Mouse (Mus musculus): ENCODE results near the gene Adcy2.

- TF ChIP-seq CTCF (IDR thresholded peaks at IDR 0.05; ENCODE audit: low read depth) (no peak), EP300 (IDR thresholded peaks at IDR 0.05; ENCODE audit: low read depth) (no peak)
Measured at GRCm38 (mm10) chr13:68793286-68793685, 206.1 kb downstream of the Adcy2 start.

Measured in liver, embryonic 14.5 days (tissue).